In genomic region chr15:7263822-7264221, GRCm38 (mm10) we compare ENCODE assay signal across 9 mouse cellular contexts.
DNase-seq lines count a peak whose midpoint lies in the region; ATAC-seq lines count a peak whose summit lies in the region.
"Had no signal": no experiment of that assay in that cellular context is flagged by ENCODE, and none has a peak within 500 bp of the region (broad histone marks: within the 10 kb centered on the region; RNA-seq: fewer than 3 reads in every experiment).

No protein-coding gene starts in this region.

- H3K36me3 ChIP-seq in limb, embryonic 13.5 days, result no peaks in the 10 kb centered on the region
- no peaks in the 10 kb centered on the region for H3K36me3 ChIP-seq in neural tube, embryonic 12.5 days
- H3K36me3 ChIP-seq: embryonic facial prominence, embryonic 13.5 days had no signal

- no peak overlapping the region for H3K27ac ChIP-seq in limb, embryonic 13.5 days
- no peak overlapping the region for H3K27ac ChIP-seq in neural tube, embryonic 12.5 days
- H3K27ac ChIP-seq: embryonic facial prominence, embryonic 13.5 days had no signal

- DNase-seq in 416B (ENCODE audit: low read depth), result peak; percentile 76
- peak; percentile 90 for DNase-seq in adrenal gland, postnatal 10 days
- peak; percentile 73 for DNase-seq in embryo, embryonic 9.5 days (ENCODE audit: extremely low spot score)
- DNase-seq in gonadal fat pad, adult 2 months (ENCODE audit: low read depth), result peak; percentile 13
- DNase-seq in kidney, adult 9 months, result peak; percentile 85
- DNase-seq in telencephalon, adult 2 months (ENCODE audit: low read depth, low spot score), result peak; percentile 44

- H3K4me3 ChIP-seq in limb, embryonic 13.5 days, result no peak overlapping the region
- no peak overlapping the region for H3K4me3 ChIP-seq in neural tube, embryonic 12.5 days
- H3K4me3 ChIP-seq: embryonic facial prominence, embryonic 13.5 days had no signal

- no peak overlapping the region for H3K9ac ChIP-seq in limb, embryonic 13.5 days
- no peak overlapping the region for H3K9ac ChIP-seq in neural tube, embryonic 12.5 days
- H3K9ac ChIP-seq: embryonic facial prominence, embryonic 13.5 days had no signal

- no peaks in the 10 kb centered on the region for H3K27me3 ChIP-seq in limb, embryonic 13.5 days
- no peaks in the 10 kb centered on the region for H3K27me3 ChIP-seq in neural tube, embryonic 12.5 days (replicated peaks)
- H3K27me3 ChIP-seq: embryonic facial prominence, embryonic 13.5 days had no signal

- H3K4me1 ChIP-seq in limb, embryonic 13.5 days, result no peaks in the 10 kb centered on the region
- no peaks in the 10 kb centered on the region for H3K4me1 ChIP-seq in neural tube, embryonic 12.5 days
- H3K4me1 ChIP-seq: embryonic facial prominence, embryonic 13.5 days had no signal

- no peak overlapping the region for H3K4me2 ChIP-seq in limb, embryonic 13.5 days (replicated peaks)
- H3K4me2 ChIP-seq in neural tube, embryonic 12.5 days (replicated peaks), result no peak overlapping the region
- H3K4me2 ChIP-seq: embryonic facial prominence, embryonic 13.5 days had no signal

- no peaks in the 10 kb centered on the region for H3K9me3 ChIP-seq in limb, embryonic 13.5 days
- no peaks in the 10 kb centered on the region for H3K9me3 ChIP-seq in neural tube, embryonic 12.5 days
- H3K9me3 ChIP-seq: embryonic facial prominence, embryonic 13.5 days had no signal

- ATAC-seq in limb, embryonic 13.5 days (ENCODE audit: low FRiP score, low read depth), result peak; percentile 59; the same call in 1 of the 2 replicates
- peak; percentile 56; the same call in 1 of the 2 replicates for ATAC-seq in neural tube, embryonic 12.5 days (ENCODE audit: low FRiP score, low read depth)

- WGBS in limb, embryonic 13.5 days, result 7% methylated on average over 3 of the region's 3 CpGs
- 23% methylated on average over 3 of the region's 3 CpGs for WGBS in neural tube, embryonic 12.5 days

Comparison
In these comparisons a context has a peak if more than half of its experiments do, and no peak if none do; other contexts are left out.
1. DNase-seq: peak in every context shown above with its lines; median percentile 90 in adrenal gland, postnatal 10 days; 85 in kidney, adult 9 months; 76 in 416B; 73 in embryo, embryonic 9.5 days; 44 in telencephalon, adult 2 months; 13 in gonadal fat pad, adult 2 months.